Mouse (Mus musculus): ENCODE data around the gene Srl.
A peak's percentile ranks its signal among the peaks of the same experiment; 100 is the strongest.
"Not testable (repeated sequence)": the region's sequence is repeated elsewhere in the genome, so short reads cannot be mapped to it uniquely, and the experiment has no call there.

Srl gene

GRCm38 (mm10) chr16:4541501-4542198 lies at the start of gene Srl:
Gene Srl, minus strand, starts transcription at chr16:4541816.
- DNase-seq (ENCODE audit: low spot score in 2 of 2): peak; percentile 100

DNA sequence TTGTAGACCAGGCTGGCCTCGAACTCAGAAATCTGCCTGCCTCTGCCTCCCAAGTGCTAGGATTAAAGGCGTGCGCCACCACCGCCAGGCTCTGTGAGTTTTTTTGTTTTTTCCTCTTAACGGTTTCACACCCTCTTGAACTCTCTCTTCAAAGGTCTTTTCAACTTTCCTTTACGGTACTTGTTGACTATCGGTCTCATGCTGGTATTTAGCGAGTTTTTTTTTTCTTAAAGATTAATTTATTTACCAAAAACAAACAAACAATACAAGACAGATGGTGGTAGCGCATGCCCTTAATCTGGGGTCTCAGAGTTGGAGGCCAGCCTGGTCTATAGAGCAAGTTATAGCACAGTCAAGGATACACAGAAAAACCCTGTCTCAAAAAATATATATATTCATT lies 48.6 kb upstream of the Srl start:
- DNase-seq (ENCODE audit: low spot score in 2 of 2): no peak

DNA sequence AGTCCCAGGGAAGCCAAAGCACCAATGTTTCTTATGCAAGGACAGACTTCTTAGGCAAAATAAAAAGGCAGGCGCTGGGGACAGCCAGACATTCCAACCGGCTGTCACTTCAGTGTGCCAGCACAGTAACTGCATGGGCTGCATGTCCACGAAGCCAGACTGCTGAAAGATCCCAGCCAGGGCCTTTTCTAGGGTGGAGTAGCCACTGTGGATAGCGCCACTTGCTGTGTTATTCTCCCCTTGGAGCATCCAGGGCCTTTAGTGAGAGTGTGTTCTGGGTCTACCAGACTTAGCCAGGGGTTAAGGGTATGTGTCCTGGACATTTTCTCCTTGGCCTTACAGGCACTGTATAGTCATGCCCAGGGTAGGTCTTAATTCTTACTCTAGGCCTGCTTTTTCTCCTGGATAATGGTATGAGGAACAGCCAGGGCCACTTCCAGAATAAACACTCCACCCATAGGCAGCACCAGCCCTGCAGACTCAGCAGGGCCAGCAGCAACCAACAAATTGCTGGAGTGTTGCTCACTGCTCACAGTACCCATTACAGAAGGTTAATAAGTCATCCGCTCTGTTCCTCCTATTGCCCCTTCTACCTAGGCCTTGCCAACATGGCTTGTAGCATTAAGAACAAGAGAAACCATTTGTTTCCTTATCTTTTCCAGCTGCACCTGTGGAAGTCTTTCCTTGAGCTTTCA lies 46.0 kb upstream of the Srl start:
- DNase-seq (ENCODE audit: low spot score in 2 of 2): no peak

GRCm38 (mm10) chr16:4586531-4587123 lies 45.0 kb upstream of the Srl start:
- DNase-seq (ENCODE audit: low spot score in 2 of 2): peak; percentile 92 to 94

GRCm38 (mm10) chr16:4585642-4586530 lies 44.3 kb upstream of the Srl start:
- DNase-seq (ENCODE audit: low spot score in 2 of 2): no peak

GRCm38 (mm10) chr16:4584438-4584837 lies 42.8 kb upstream of the Srl start:
- no peak for DNase-seq (ENCODE audit: low spot score in 2 of 2)

- DNase-seq (ENCODE audit: low spot score in 2 of 2): no peak
Observed at GRCm38 (mm10) chr16:4583807-4584206, 42.2 kb upstream of the Srl start.

DNA sequence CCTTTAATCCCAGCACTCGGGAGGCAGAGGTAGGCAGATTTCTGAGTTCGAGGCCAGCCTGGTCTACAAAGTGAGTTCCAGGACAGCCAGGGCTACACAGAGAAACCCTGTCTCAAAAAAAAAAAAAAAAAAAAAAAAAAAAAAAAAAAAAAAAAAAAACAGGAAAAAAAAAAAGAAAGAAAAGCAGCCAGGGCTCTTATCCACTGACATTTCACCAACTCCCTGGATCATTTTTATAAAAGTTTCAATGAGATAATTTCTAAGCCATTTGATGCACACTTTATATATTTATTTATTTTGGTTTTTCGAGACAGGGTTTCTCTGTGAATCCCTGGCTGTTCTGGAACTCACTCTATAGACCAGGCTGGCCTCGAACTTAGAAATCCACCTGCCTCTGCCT lies 39.6 kb upstream of the Srl start:
- DNase-seq (ENCODE audit: low spot score in 2 of 2): not testable (repeated sequence)

GRCm38 (mm10) chr16:4578630-4579029 lies 37.0 kb upstream of the Srl start:
- no peak for DNase-seq (ENCODE audit: low spot score in 2 of 2)

DNA sequence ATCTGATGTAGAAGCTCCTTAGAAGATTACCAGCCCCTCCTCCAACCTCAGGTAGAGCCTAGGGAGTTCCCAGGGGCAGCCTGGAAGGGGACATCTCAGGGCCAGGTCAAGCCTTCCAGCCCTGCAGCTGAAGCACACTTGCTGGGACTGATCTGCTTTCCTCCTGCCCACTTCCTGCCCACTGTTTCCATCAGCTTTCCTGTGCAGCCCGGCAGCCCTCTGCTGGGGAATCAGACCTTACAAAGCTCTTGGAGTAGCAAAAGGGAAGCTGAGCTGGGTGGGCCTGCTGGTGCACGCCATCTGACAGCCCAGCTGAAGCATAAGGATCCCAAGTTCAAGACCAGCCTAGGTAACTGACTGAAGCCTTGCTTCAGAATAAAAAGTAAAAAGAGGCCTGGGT lies 35.3 kb upstream of the Srl start:
- no peak for DNase-seq (ENCODE audit: low spot score in 2 of 2)

- DNase-seq (ENCODE audit: low spot score in 2 of 2): no peak
Observed at GRCm38 (mm10) chr16:4576038-4576437, 34.4 kb upstream of the Srl start.

DNA sequence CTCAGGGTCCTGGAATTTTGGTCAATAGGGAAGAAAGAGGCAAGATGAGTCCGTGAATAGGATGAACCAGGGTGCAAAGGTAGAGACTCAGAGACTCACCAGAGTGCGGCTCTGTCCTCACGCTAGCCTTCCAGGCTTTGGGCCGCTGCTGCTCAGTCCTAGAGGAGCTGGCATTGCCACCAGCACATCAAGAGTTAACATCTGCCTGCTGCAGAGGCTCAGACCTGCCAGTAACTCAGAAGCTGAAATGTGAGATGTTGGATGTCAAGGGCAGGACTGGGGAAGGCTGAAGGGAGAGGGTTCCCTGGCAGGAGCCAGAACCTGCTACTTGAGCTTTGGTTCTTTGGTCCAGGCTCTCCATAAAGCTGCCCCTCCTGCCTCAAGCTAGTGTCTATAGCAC lies 29.1 kb upstream of the Srl start:
- no peak for DNase-seq (ENCODE audit: low spot score in 2 of 2)

- peak; percentile 56 to 80 for DNase-seq (ENCODE audit: low spot score in 2 of 2)
Observed at GRCm38 (mm10) chr16:4567912-4568311, 26.3 kb upstream of the Srl start.

- peak; percentile 72 to 73 for DNase-seq (ENCODE audit: low spot score in 2 of 2)
Observed at GRCm38 (mm10) chr16:4560145-4560952, 18.7 kb upstream of the Srl start.

DNA sequence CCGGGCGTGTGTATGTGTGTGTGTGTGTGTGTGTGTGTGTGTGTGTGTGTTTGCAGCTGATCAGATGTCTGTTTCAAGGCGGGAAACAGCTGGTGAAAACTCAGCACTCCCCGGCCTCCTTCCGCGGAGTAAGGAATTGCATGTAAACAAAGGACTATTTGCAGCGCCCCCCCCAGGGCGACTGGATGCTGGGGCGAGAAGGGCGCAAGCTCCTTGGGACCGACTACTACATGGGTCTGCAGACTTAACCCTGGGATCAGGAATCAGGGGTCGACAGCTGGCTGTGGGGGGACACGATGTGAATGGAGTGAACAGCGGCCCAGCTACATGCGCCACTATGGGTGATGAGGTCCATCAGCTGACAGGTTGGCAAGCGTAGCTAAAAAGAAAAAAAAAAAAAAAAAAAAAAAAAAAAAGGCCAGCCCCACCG lies 18.1 kb upstream of the Srl start, which contains the start of gene Tfap4:
Gene Tfap4 (minus strand): TSS at position 140 of the 430 bp plus-strand sequence.
- DNase-seq (ENCODE audit: low spot score in 2 of 2): peak; percentile 89 to 94

DNA sequence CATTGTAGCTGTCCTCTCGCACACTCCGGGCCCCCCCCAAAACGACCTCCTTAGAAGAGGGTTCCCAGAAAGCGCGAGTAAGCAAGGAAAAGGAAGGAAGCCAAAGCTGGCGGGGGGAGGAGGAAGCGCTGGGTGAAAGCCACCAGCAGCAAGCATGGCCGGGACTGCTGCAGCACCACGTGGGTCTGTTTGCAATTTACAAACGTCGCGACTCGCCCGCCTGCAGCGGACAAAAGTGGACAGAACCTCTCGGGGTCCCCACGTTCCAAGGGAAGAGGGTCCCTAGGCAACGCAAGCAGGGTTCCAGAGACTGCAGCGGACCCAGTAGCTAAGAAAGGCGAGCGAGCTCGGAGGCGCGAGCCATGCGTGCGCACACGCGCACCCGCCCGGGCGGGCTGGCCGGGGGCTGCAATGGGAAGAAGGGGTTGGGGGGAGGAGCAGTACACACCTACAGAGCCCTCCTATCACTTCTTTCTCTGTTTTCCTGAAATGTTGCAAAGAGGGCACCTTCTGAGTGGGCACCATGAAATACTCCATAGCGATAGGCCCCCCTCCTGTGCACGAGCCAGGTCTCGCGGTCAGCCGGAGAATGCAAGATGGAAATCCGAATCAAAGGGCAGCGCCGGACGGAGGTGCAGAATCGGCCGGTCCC lies 17.5 kb upstream of the Srl start:
- DNase-seq (ENCODE audit: low spot score in 2 of 2): peak; percentile 79 to 87

GRCm38 (mm10) chr16:4558384-4558979 lies 16.9 kb upstream of the Srl start:
- peak; percentile 96 for DNase-seq (ENCODE audit: low spot score in 2 of 2)

DNA sequence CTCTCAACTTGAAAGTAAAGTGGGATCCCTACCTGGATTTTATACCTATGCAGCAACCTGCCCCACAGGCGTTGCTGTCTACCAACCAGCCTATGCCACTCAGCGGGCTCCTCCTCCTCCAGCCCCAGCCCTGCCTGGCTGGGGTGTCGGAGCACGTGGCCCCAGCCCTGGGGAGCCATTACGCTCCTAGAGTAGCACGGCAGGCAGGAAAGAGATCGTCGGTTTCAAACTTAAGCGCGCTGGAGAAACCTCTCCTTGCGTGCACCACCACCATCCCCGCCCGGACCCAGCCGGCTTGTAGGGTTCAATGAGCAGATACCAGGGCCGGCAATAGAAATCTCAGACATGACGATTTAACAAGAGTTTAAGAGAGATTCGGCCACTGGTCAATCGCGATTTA lies 16.3 kb upstream of the Srl start:
- peak; percentile 76 to 81 for DNase-seq (ENCODE audit: low spot score in 2 of 2)

DNA sequence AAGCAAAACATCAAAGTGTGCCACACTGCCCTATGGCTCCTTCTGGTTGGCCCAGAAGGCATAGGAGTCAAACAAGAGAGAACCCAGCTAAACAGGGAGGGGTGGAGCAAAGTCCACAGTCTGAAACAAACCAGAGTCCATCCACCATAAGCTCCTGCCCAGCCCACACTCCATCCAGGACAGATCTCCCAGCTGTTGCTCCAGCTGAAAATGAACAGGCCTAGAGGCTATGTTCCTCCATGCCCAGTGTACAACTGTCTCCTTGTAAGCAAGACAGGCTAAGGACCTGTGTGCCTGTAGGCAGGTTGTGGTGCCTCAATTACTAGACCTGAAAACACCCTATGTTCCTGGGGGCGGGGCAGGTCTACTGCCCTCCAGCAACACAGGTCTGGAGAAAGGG lies 15.5 kb upstream of the Srl start:
- no peak for DNase-seq (ENCODE audit: low spot score in 2 of 2)

DNA sequence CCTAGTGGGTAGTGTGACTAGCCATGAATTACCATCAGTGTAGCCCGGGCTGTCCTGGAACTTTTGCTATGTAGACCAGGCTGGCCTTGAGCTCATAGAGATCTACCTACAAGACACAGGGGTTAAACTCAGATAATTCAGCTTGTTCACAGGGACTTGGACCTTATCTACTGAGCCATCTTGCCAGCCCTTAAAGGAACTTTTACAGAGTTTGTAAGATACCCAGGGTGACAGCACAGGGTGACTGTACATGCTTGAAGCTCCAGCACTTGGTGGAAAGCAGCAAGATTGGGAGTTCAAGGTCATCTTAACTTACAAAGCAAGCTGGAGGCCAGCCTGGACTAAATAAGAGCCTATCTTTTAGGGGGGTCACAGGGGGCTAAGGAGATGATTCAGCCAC lies 13.9 kb upstream of the Srl start:
- no peak for DNase-seq (ENCODE audit: low spot score in 2 of 2)
